Mouse (Mus musculus) heart, adult 2 months (tissue): ENCODE measurements around the gene Olfr1462. TPM values are rescaled to one million over a fixed set of nuclear protein-coding genes. Genes with fewer than 3 reads are reported as not detected.

ENCODE experiments used
- DNase-seq, 2 experiments: peaks; one replicate each; pipeline ENCODE4 v3.0.0; 2021
- H3K27ac ChIP-seq: fragments of 200-600 bp; 2 replicates; pipeline ENCODE4 v1.8.1; 2022
- H3K27me3 ChIP-seq: fragments of 200-500 bp; 2 replicates; pipeline ENCODE4 v1.6.1; 2012; ENCODE audit warnings: mild to moderate bottlenecking, low read length, inconsistent platforms, mixed read lengths; ENCODE audit not compliant: control insufficient read depth, insufficient read depth
- H3K36me3 ChIP-seq: fragments of 200-500 bp; 2 replicates; pipeline ENCODE4 v1.6.1; 2012; ENCODE audit warnings: low read length, inconsistent platforms; ENCODE audit not compliant: control insufficient read depth, insufficient read depth
- H3K4me1 ChIP-seq: fragments of 200-500 bp; 2 replicates; pipeline ENCODE4 v1.6.1; 2011; ENCODE audit warnings: low read length; ENCODE audit not compliant: control insufficient read depth, insufficient read depth
- H3K4me3 ChIP-seq: fragments of 200-600 bp; 2 replicates; pipeline ENCODE4 v1.8.1; 2022
- H3K79me2 ChIP-seq: fragments of 200-500 bp; replicated peaks from 2 replicates; pipeline ENCODE4 v1.6.1; 2012; ENCODE audit warnings: mild to moderate bottlenecking, inconsistent platforms, low read length, moderate library complexity, mixed read lengths; ENCODE audit not compliant: control insufficient read depth, insufficient read depth
- H3K9ac ChIP-seq: fragments of 200-500 bp; 2 replicates; pipeline ENCODE4 v1.6.1; 2012; ENCODE audit warnings: low read depth, mild to moderate bottlenecking, control low read depth, inconsistent platforms, low read length, mixed read lengths
- CTCF ChIP-seq: fragments of 200-600 bp; IDR thresholded peaks from 2 replicates; pipeline ENCODE4 v1.8.1; 2022; ENCODE audit warnings: antibody characterized with exemption, mild to moderate bottlenecking, moderate library complexity
- EP300 ChIP-seq: fragments of 200-500 bp; IDR thresholded peaks from 2 replicates; pipeline ENCODE4 v1.6.1; 2011; ENCODE audit warnings: low read depth, low read length, control low read depth; ENCODE audit not compliant: insufficient read depth
- POLR2A ChIP-seq: fragments of 200-500 bp; IDR thresholded peaks from 2 replicates; pipeline ENCODE4 v1.6.1; 2011; ENCODE audit warnings: mild to moderate bottlenecking, low read depth, low read length, control low read depth; ENCODE audit not compliant: insufficient read depth
- WGBS: fragments of 180-500 bp; shearing (Covaris S2); methylation state at CpG from one replicate; pipeline ENCODE4 v1.1.7; 2018; 5-methylcytosine and 5-hydroxymethylcytosine counted together
- intact Hi-C: fragments of 180-260 bp; cut with DNase I; formaldehyde crosslinking; loops from one replicate; pipeline ENCODE4 v1.15.1; 2025
- long read RNA-seq: library from polyadenylated mRNA; stranded (forward); transcript quantifications from one replicate; pipeline ENCODE4 v2.0.0, GENCODE M21; 2021
- polyA plus RNA-seq: library from polyadenylated mRNA; depleted of rRNA; stranded (reverse); fragments of >200 nt; gene quantifications from 2 replicates; pipeline ENCODE4 v1.2.3, GENCODE M21; 2012; rRNA removed
- total RNA-seq, 2 experiments: library from RNA; stranded (reverse); gene quantifications; 2 replicates each; pipeline ENCODE4 v1.2.3; 2021

The Olfr1462 gene
- not detected for total RNA-seq
- polyA plus RNA-seq: not detected in 2 replicates
- long read RNA-seq: 0 reads

- no peaks in the 10 kb centered on the region for H3K79me2 ChIP-seq
- intact Hi-C loops: no loop called here
- no peak within 1 kb of the TSS for H3K4me3 ChIP-seq
- H3K9ac ChIP-seq: no peak within 1 kb of the TSS
- H3K4me1 ChIP-seq: no peaks in the 10 kb centered on the region
- H3K27ac ChIP-seq: no peak within 1 kb of the TSS
- DNase-seq: no peak
- H3K27me3 ChIP-seq: no peaks in the 10 kb centered on the region
- WGBS: 60% methylated on average over 1 of the region's 1 CpGs
- TF ChIP-seq EP300 (no peak), CTCF (no peak), POLR2A (no peak)
- H3K36me3 ChIP-seq: no peaks in the 10 kb centered on the region
Observed at GRCm38 (mm10) chr19:13185434-13185833, at the start of gene Olfr1462. TSS of gene Olfr1462 (plus strand) at chr19:13185734.

GRCm38 (mm10) chr19:13149449-13149848 lies 36.1 kb upstream of the Olfr1462 start, which contains the start of gene Olfr1459:
TSS of gene Olfr1459 (minus strand) at chr19:13149549.
- DNase-seq: no peak
- no peak within 1 kb of the TSS for H3K9ac ChIP-seq
- no peaks in the 10 kb centered on the region for H3K27me3 ChIP-seq
- no peaks in the 10 kb centered on the region for H3K4me1 ChIP-seq
- intact Hi-C loops: no loop called here
- TF ChIP-seq POLR2A (no peak), CTCF (no peak), EP300 (no peak)
- no peak within 1 kb of the TSS for H3K27ac ChIP-seq
- WGBS: 58% methylated on average over 1 of the region's 1 CpGs
- no peaks in the 10 kb centered on the region for H3K79me2 ChIP-seq
- no peaks in the 10 kb centered on the region for H3K36me3 ChIP-seq
- H3K4me3 ChIP-seq: no peak within 1 kb of the TSS

- intact Hi-C loops: no loop called here
- no peak for TF ChIP-seq CTCF
- no peak for TF ChIP-seq POLR2A
- TF ChIP-seq EP300: no peak
- no peak within 1 kb of the TSS for H3K4me3 ChIP-seq
- H3K4me1 ChIP-seq: no peaks in the 10 kb centered on the region
- H3K79me2 ChIP-seq: no peaks in the 10 kb centered on the region
- DNase-seq: no peak
- H3K36me3 ChIP-seq: no peaks in the 10 kb centered on the region
- WGBS: 32% methylated on average over 1 of the region's 1 CpGs
- H3K27ac ChIP-seq: no peak within 1 kb of the TSS
- H3K9ac ChIP-seq: no peak within 1 kb of the TSS
- H3K27me3 ChIP-seq: no peaks in the 10 kb centered on the region
Observed at GRCm38 (mm10) chr19:13162700-13163099, 22.8 kb upstream of the Olfr1462 start, which contains the start of gene Olfr1461. TSS of gene Olfr1461 (plus strand) at chr19:13163000.

GRCm38 (mm10) chr19:13221666-13222065 lies 36.1 kb downstream of the Olfr1462 start:
- Histone ChIP-seq H3K27me3 (no peaks in the 10 kb centered on the region), H3K4me1 (no peaks in the 10 kb centered on the region), H3K9ac (no peak overlapping the region), H3K36me3 (no peaks in the 10 kb centered on the region), H3K27ac (no peak overlapping the region), H3K4me3 (no peak overlapping the region), H3K79me2 (no peaks in the 10 kb centered on the region)
- intact Hi-C loops: no loop called here
- WGBS: 82% methylated on average over 11 of the region's 11 CpGs
- DNase-seq: no peak
- no peak for TF ChIP-seq POLR2A
- no peak for TF ChIP-seq EP300
- no peak for TF ChIP-seq CTCF

- H3K36me3 ChIP-seq: no peaks in the 10 kb centered on the region
- no peak for DNase-seq
- H3K9ac ChIP-seq: no peak within 1 kb of the TSS
- TF ChIP-seq CTCF: no peak
- no peak for TF ChIP-seq EP300
- no peak for TF ChIP-seq POLR2A
- H3K4me1 ChIP-seq: no peaks in the 10 kb centered on the region
- intact Hi-C loops: no loop called here
- H3K79me2 ChIP-seq: no peaks in the 10 kb centered on the region
- H3K27ac ChIP-seq: no peak within 1 kb of the TSS
- no peaks in the 10 kb centered on the region for H3K27me3 ChIP-seq
- H3K4me3 ChIP-seq: no peak within 1 kb of the TSS
Observed at GRCm38 (mm10) chr19:13231028-13231427, 45.5 kb downstream of the Olfr1462 start, which contains the start of gene Olfr1463. TSS of gene Olfr1463 (plus strand) at chr19:13231328.

Other genes starting within 250 kb of the Olfr1462 start
- gene Olfr1450, start 235.5 kb upstream of the Olfr1462 start, total RNA-seq: not detected
- not detected in 2 replicates for gene Olfr1450, start 235.5 kb upstream of the Olfr1462 start, polyA plus RNA-seq
- not detected for gene Olfr1451, start 190.7 kb upstream of the Olfr1462 start, total RNA-seq
- not detected in 2 replicates for gene Olfr1451, start 190.7 kb upstream of the Olfr1462 start, polyA plus RNA-seq
- gene Olfr1453, start 157.4 kb upstream of the Olfr1462 start, total RNA-seq: not detected
- not detected in 2 replicates for gene Olfr1453, start 157.4 kb upstream of the Olfr1462 start, polyA plus RNA-seq
- gene Olfr1454, start 125.1 kb upstream of the Olfr1462 start, total RNA-seq: not detected
- not detected in 2 replicates for gene Olfr1454, start 125.1 kb upstream of the Olfr1462 start, polyA plus RNA-seq
- not detected for gene Olfr1457, start 87.8 kb upstream of the Olfr1462 start, total RNA-seq
- gene Olfr1457, start 87.8 kb upstream of the Olfr1462 start, polyA plus RNA-seq: not detected in 2 replicates
- not detected for gene Olfr1458, start 79.0 kb upstream of the Olfr1462 start, total RNA-seq
- not detected in 2 replicates for gene Olfr1458, start 79.0 kb upstream of the Olfr1462 start, polyA plus RNA-seq
- not detected for gene Olfr1459, start 36.2 kb upstream of the Olfr1462 start, total RNA-seq
- not detected in 2 replicates for gene Olfr1459, start 36.2 kb upstream of the Olfr1462 start, polyA plus RNA-seq
- gene Olfr1461, start 22.7 kb upstream of the Olfr1462 start, total RNA-seq: not detected
- gene Olfr1461, start 22.7 kb upstream of the Olfr1462 start, polyA plus RNA-seq: not detected in 2 replicates
- gene Olfr1463, start 45.6 kb downstream of the Olfr1462 start, total RNA-seq: not detected
- not detected in 2 replicates for gene Olfr1463, start 45.6 kb downstream of the Olfr1462 start, polyA plus RNA-seq
- gene Olfr1465, start 129.8 kb downstream of the Olfr1462 start, total RNA-seq: not detected
- not detected in 2 replicates for gene Olfr1465, start 129.8 kb downstream of the Olfr1462 start, polyA plus RNA-seq
- gene Olfr1466, start 153.1 kb downstream of the Olfr1462 start, total RNA-seq: not detected
- gene Olfr1466, start 153.1 kb downstream of the Olfr1462 start, polyA plus RNA-seq: not detected in 2 replicates
- not detected for gene Olfr1467, start 176.5 kb downstream of the Olfr1462 start, total RNA-seq
- gene Olfr1467, start 176.5 kb downstream of the Olfr1462 start, polyA plus RNA-seq: not detected in 2 replicates
- gene Olfr1469, start 222.1 kb downstream of the Olfr1462 start, total RNA-seq: not detected
- gene Olfr1469, start 222.1 kb downstream of the Olfr1462 start, polyA plus RNA-seq: not detected in 2 replicates